Mouse (Mus musculus): Measurements from ENCODE around the gene Cadps. TPM values are rescaled to one million over a fixed set of nuclear protein-coding genes. Genes with fewer than 3 reads are reported as not detected.

Cadps gene
- polyA plus RNA-seq, 1 experiment = not detected

DNA sequence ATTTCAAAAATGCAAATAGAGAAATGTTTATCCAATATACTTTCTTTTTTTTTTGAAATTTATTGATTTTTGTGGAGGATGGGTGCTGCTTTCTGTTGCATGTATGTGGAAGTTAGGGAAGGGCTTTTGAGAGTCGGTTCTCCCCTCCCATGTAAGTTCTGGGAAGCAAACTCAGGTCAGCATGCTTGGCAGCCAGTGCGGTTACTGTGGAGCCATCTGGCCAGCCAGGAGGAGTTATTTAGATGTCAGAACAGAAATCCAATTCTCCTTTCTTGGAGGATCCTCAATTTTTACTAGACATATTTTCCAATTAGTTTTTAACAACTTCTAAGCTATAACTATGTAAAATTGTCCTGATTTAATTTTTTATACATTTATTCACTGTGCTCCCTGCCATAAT is 21.8 kb downstream of the Cadps start:
- Histone ChIP-seq H3K27ac (replicated peaks; ENCODE audit: low read depth, low read length) (no peak overlapping the region), H3K4me3 (ENCODE audit: insufficient read depth, low read depth, low read length) (no peak overlapping the region), H3K4me1 (ENCODE audit: control insufficient read depth, insufficient read depth, insufficient read length, low read length) (no peaks in the 10 kb centered on the region)

- H3K27ac ChIP-seq (replicated peaks; ENCODE audit: low read depth, low read length) = no peak overlapping the region
- H3K4me1 ChIP-seq (ENCODE audit: control insufficient read depth, insufficient read depth, insufficient read length, low read length) = no peaks in the 10 kb centered on the region
- H3K4me3 ChIP-seq (ENCODE audit: insufficient read depth, low read depth, low read length) = no peak overlapping the region
Observed at GRCm38 (mm10) chr14:12798926-12799325, 24.0 kb downstream of the Cadps start.

- no peak overlapping the region for H3K27ac ChIP-seq (replicated peaks; ENCODE audit: low read depth, low read length)
- no peaks in the 10 kb centered on the region for H3K4me1 ChIP-seq (ENCODE audit: control insufficient read depth, insufficient read depth, insufficient read length, low read length)
- no peak overlapping the region for H3K4me3 ChIP-seq (ENCODE audit: insufficient read depth, low read depth, low read length)
Observed at GRCm38 (mm10) chr14:12784296-12784695, 38.6 kb downstream of the Cadps start.

DNA sequence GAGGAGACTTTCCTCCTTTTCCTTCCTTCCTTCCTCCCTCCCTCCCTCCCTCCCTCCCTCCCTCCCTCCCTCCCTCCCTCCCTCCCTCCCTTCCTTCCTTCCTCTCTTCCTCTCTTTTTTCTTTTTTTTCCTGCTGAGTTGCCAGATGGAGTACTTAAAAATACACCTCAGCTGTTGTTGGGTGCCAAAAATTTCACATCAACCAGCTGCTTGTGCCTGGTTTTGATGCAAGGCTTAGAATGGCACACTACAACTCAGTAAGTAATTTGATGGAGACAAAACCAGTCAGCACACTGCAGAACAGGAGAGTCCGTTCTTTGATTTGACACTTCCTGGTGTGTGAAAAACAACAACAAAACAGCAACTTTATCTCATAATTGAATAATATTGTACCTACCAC is 42.9 kb downstream of the Cadps start:
- Histone ChIP-seq H3K27ac (replicated peaks; ENCODE audit: low read depth, low read length) (no peak overlapping the region), H3K4me3 (ENCODE audit: insufficient read depth, low read depth, low read length) (no peak overlapping the region), H3K4me1 (ENCODE audit: control insufficient read depth, insufficient read depth, insufficient read length, low read length) (no peaks in the 10 kb centered on the region)

GRCm38 (mm10) chr14:12777990-12778389 is 44.9 kb downstream of the Cadps start:
- Histone ChIP-seq H3K4me1 (ENCODE audit: control insufficient read depth, insufficient read depth, insufficient read length, low read length) (no peaks in the 10 kb centered on the region), H3K4me3 (ENCODE audit: insufficient read depth, low read depth, low read length) (no peak overlapping the region), H3K27ac (replicated peaks; ENCODE audit: low read depth, low read length) (no peak overlapping the region)

- no peaks in the 10 kb centered on the region for H3K4me1 ChIP-seq (ENCODE audit: control insufficient read depth, insufficient read depth, insufficient read length, low read length)
Observed at GRCm38 (mm10) chr14:12768870-12769269, 54.0 kb downstream of the Cadps start.

DNA sequence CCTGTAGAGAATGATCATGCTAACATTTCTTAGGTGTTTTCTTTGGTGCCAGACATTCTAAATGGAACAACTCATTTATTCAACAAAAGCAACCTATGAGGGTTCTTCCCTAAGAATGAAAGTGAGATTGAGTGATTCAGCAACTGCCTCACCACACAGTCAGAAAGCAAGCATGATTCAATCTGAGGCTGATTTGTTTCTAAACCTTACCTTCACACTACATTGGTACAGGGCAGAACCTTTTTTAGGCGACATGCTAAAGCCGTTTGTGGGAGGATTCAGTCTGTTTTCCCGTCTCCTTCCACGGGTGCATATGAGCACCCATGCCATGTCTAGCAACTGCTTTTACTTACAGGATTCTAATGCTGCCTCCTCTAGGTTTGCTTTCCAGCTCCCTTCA is 69.6 kb downstream of the Cadps start:
- Histone ChIP-seq H3K4me1 (ENCODE audit: control insufficient read depth, insufficient read depth, insufficient read length, low read length) (no peaks in the 10 kb centered on the region), H3K27ac (replicated peaks; ENCODE audit: low read depth, low read length) (no peak overlapping the region), H3K4me3 (ENCODE audit: insufficient read depth, low read depth, low read length) (no peak overlapping the region)

More at GRCm38 (mm10) chr14:12768870-12769269, 54.0 kb downstream of the Cadps start:
- no peak overlapping the region for H3K27ac ChIP-seq (replicated peaks; ENCODE audit: low read depth, low read length)
- H3K4me3 ChIP-seq (ENCODE audit: insufficient read depth, low read depth, low read length) = no peak overlapping the region

- no peak overlapping the region for H3K27ac ChIP-seq (replicated peaks; ENCODE audit: low read depth, low read length)
- no peak overlapping the region for H3K4me3 ChIP-seq (ENCODE audit: insufficient read depth, low read depth, low read length)
- H3K4me1 ChIP-seq (ENCODE audit: control insufficient read depth, insufficient read depth, insufficient read length, low read length) = no peaks in the 10 kb centered on the region
Observed at GRCm38 (mm10) chr14:12751821-12752220, 71.1 kb downstream of the Cadps start.

DNA sequence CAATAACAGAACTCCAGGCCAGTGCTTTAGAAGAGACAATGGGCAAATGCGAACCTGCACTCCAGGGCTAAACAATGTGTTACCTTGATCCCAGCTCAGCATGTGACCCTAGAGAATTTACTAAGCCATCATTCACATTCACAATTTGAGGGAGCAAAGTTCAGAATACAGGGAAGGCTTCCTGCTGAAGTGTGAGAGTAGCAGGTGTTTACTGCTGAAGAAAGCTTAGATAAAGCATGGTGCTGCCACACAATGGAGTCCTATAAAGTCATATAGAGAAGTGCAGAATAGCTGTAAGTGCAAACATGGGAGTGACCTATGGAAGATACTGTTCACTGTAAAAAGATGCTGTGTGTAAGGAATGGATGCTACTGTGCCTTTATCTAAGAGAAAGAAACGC is 91.9 kb downstream of the Cadps start:
- no peaks in the 10 kb centered on the region for H3K4me1 ChIP-seq (ENCODE audit: control insufficient read depth, insufficient read depth, insufficient read length, low read length)
- no peak overlapping the region for H3K4me3 ChIP-seq (ENCODE audit: insufficient read depth, low read depth, low read length)
- no peak overlapping the region for H3K27ac ChIP-seq (replicated peaks; ENCODE audit: low read depth, low read length)

DNA sequence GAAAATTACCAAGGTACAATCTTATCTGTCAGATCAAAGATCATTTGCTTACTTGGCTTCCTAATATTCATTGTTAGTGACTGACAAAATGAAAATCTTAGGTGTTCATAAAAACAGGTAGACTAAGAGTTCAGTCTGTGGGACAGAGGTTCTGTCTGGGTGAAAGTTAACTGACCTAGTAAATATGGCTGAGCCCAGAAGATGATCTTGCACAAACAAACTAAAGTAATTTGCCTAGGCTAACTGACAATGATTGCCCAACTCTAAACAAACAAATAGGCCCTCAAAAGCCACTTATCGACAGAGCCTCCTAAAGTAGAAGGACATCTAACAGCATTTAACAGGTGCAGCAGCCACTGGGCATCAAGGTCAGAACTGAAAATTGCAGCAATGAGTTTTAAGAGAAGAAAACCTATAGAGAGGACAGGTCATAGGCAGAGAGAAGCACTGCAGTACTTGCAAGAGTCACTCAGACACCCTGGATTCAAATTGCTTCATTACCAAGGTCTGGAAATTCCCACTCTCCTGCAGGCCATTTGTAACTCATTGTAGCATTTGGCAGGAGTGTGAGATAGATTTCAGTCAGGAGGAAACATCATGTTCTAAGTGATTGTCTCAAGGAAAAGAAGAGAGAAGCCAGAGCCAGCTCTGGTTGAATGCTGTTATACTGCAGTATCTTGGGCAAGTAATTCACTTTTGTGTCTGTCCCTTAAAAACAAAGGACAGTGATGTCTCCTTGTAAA is 100.3 kb downstream of the Cadps start:
- no peak overlapping the region for H3K4me3 ChIP-seq (ENCODE audit: insufficient read depth, low read depth, low read length)
- H3K27ac ChIP-seq (replicated peaks; ENCODE audit: low read depth, low read length) = no peak overlapping the region
- no peaks in the 10 kb centered on the region for H3K4me1 ChIP-seq (ENCODE audit: control insufficient read depth, insufficient read depth, insufficient read length, low read length)

DNA sequence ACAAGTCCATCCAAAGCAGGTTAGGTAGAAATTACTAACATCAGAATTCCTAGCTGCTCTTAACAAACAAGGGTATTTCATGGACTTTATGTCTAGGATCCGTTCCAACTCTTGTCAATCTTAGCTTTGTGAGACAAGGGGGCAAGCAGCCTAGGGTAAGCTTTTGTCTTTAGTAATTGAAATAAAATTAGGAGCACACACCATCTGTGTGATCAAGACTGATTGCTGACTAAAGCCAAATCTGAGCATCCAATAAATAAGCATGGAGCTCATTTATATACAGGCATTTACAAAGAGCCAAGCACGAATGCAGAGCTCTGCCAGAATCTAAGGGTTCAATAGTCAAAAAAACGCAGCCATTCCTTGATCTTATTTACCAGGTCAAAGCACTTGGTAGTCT is 104.1 kb downstream of the Cadps start:
- Histone ChIP-seq H3K4me1 (ENCODE audit: control insufficient read depth, insufficient read depth, insufficient read length, low read length) (no peaks in the 10 kb centered on the region), H3K27ac (replicated peaks; ENCODE audit: low read depth, low read length) (no peak overlapping the region), H3K4me3 (ENCODE audit: insufficient read depth, low read depth, low read length) (no peak overlapping the region)

GRCm38 (mm10) chr14:12715906-12716659 is 106.8 kb downstream of the Cadps start:
- H3K4me1 ChIP-seq (ENCODE audit: control insufficient read depth, insufficient read depth, insufficient read length, low read length) = no peaks in the 10 kb centered on the region
- no peak overlapping the region for H3K27ac ChIP-seq (replicated peaks; ENCODE audit: low read depth, low read length)
- H3K4me3 ChIP-seq (ENCODE audit: insufficient read depth, low read depth, low read length) = no peak overlapping the region

GRCm38 (mm10) chr14:12707395-12707794 is 115.5 kb downstream of the Cadps start:
- Histone ChIP-seq H3K27ac (replicated peaks; ENCODE audit: low read depth, low read length) (no peak overlapping the region), H3K4me1 (ENCODE audit: control insufficient read depth, insufficient read depth, insufficient read length, low read length) (no peaks in the 10 kb centered on the region), H3K4me3 (ENCODE audit: insufficient read depth, low read depth, low read length) (no peak overlapping the region)

DNA sequence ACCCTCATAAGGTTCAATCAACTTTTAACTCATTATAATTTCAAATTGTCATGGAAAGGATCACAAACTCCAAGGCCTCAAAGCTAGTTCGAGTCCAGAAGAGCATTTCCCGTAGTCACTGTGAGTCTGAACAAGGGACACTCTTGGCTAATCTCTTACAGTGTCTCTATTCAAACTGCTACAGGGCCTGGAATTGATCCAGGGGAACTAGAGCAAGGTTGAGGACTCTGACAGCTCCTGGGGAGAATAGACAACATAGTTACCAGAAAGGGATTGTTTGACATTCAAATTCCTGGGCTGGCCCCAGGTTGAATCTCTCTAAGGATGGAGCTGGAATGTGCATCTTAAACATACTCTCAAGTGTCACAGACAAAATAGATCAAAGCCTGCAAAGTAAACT is 118.4 kb downstream of the Cadps start:
- Histone ChIP-seq H3K27ac (replicated peaks; ENCODE audit: low read depth, low read length) (no peak overlapping the region), H3K4me3 (ENCODE audit: insufficient read depth, low read depth, low read length) (no peak overlapping the region), H3K4me1 (ENCODE audit: control insufficient read depth, insufficient read depth, insufficient read length, low read length) (no peaks in the 10 kb centered on the region)

GRCm38 (mm10) chr14:12690201-12690600 is 132.7 kb downstream of the Cadps start:
- H3K27ac ChIP-seq (replicated peaks; ENCODE audit: low read depth, low read length) = no peak overlapping the region
- no peak overlapping the region for H3K4me3 ChIP-seq (ENCODE audit: insufficient read depth, low read depth, low read length)
- H3K4me1 ChIP-seq (ENCODE audit: control insufficient read depth, insufficient read depth, insufficient read length, low read length) = no peaks in the 10 kb centered on the region

DNA sequence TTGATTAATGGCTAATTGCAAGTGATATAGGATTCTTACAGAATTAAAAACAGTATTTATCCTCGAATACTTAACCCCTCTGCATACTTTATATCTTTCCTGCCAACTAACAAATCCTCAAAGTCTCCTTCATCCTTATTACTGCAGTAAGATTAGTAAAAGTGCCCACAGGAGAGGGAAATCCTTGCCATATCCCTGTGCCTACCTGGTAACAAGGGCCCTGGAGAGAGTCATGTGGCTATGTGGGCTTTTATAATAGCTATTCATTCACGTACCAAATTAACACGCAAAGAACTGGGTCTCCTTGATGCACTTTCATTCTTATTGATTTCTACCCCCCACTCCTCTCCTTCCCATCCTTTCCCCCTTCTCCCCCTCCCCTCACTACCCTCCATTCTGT is 137.9 kb downstream of the Cadps start:
- Histone ChIP-seq H3K4me1 (ENCODE audit: control insufficient read depth, insufficient read depth, insufficient read length, low read length) (no peaks in the 10 kb centered on the region), H3K4me3 (ENCODE audit: insufficient read depth, low read depth, low read length) (no peak overlapping the region), H3K27ac (replicated peaks; ENCODE audit: low read depth, low read length) (no peak overlapping the region)
